Mouse (Mus musculus): Measurements from ENCODE around the gene Padi2. TPM values are rescaled to one million over a fixed set of nuclear protein-coding genes. Genes with fewer than 3 reads are reported as not detected.

The Padi2 gene
- 13.6 and 14.8 TPM in 2 replicates for polyA plus RNA-seq (2015; fragmentation: Nextera tagmentation; extraction: Ambion mirVana)

DNA sequence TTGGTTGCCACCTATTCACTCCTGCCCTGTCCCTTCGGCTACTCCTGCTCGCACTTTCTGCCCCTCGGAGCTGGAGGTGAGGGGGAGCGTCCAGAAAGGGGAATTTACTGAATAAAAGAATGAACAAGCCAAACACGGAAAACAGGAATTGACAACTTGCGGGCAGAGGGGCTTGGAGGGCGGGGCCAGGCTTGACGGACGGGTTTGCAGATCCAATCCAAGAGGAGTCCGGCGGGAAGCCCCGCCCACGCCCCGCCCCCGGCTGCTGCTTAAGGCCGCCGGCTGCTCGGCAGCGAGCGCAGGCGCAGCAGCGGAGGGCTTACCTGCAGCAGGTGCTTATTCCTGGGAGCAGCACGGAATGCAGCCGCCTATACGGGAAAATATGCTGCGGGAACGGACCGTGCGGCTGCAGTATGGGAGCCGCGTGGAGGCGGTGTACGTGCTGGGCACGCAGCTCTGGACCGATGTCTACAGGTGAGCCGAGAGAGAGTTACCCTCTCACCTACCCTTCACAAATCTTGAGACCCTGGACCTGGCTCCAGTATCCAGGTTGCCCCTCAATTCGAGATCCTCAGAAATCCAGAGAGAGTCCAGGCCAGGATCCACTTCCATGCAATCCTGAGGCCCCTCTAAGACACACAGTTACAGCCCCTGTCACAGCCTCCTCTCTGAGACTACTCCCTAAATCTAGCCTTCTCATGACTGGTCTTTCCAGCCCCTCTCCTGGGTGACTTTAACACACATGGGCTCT is at the start of gene Padi2:
Gene Padi2, plus strand, starts transcription at position 269 of the 751 bp plus-strand sequence.
- DNase-seq (ENCODE audit: low spot score): peak; percentile 93

DNA sequence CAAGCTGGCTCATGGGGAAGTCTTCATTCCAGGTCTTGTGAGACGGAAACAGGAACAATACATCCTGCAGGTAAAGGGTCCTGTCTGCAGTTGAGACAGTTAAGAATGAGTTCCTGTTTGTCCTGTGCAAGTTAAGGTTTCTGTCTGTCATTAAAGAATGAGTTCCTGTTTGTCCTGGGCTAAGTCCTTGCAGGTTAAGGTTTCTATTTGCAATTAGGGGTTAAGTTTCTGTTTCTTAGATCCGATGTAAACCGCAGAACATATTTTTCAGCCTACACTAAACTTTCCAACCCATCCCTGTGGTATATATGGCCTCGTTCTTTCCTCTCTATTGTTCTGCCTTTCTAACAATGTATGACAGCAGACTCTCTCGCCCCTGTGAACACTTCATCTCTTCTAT is 49.1 kb upstream of the Padi2 start:
- DNase-seq (ENCODE audit: low spot score): no peak

DNA sequence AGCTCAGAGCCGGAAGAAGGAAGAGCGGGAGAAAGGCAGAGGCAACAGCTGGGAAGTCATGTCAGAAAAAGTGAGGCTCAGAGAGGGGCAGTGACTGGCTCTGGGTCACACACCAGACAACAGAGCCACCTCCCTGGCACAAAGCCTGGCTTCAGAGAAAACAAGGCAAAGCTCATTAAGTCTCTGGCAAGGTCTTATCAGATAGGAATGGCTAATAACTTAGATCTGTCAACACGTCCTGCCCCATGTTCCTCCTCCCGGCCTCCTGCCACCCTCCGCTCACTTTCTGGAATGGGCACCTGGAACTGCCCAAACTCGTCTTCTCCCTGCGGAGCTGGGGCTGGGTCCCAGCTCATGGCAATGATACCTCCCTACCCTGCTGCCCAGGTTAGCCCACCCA is 48.3 kb upstream of the Padi2 start:
- no peak for DNase-seq (ENCODE audit: low spot score)

DNA sequence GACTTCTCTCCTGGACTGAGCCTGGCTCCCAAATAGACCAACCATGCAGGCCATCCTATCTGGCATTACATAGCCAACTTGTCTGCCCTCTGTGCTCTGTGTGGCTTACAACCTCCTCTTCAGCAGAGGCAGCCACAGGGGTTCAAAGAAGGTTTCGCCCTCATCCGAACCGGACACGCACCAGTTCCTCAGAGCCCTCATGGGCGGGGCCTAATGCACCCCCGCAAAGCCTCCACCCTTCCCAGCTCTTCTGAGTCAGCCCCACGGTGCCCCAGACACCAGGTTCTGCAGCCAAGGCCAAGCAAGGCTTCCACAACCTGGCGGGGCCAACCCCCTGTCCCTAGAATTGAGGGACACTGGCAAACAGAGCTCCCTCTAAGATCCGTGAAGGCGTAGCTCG is 46.9 kb upstream of the Padi2 start:
- no peak for DNase-seq (ENCODE audit: low spot score)

DNA sequence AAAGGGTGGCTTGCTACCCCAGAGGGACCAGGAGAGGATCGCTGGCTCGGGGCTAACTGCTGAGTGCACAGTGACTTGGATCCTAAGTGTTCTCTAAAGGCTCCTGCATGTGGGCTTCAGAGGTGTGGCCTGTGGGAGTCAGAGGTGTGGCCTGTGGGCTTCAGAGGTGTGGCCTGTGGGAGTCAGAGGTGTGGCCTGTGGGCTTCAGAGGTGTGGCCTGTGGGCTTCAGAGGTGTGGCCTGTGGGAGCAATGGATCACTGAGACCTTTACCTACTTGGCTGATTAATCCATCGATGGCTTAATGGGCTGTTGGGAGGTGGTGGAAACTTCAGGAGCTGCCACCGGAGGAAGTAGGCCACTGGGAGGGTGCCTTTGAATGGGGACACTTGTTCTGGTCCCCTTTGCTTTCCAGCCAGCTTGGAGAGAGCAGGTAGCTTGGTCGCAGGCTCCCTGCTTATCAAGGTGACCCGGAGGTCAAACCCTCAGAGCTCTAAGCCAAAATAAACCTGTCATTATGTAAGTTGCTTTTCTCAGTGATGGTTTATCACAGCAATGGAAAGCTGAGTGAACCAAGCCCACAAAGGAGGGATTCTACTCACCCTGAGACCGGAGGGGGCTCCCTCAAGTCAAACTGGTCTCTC is 45.9 kb upstream of the Padi2 start:
- no peak for DNase-seq (ENCODE audit: low spot score)

DNA sequence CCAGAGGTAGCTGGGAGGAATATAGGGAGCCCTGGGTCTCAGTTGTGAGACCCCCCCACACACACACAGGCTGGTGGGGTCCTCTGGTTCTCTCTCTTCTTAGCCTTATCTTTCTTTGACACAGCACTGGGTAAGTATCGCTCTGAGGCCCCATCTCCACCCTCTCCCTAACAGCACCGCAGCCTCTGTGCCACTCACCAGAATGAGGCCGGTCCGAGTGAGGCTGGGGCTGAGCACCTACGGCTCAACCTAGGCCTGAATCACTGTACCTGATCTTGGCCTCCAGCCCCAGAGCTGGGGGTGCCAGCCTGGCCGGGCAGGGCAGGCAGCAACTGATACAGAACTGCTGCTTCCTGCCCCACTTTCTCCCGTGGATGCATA is 45.4 kb upstream of the Padi2 start:
- DNase-seq (ENCODE audit: low spot score): no peak

DNA sequence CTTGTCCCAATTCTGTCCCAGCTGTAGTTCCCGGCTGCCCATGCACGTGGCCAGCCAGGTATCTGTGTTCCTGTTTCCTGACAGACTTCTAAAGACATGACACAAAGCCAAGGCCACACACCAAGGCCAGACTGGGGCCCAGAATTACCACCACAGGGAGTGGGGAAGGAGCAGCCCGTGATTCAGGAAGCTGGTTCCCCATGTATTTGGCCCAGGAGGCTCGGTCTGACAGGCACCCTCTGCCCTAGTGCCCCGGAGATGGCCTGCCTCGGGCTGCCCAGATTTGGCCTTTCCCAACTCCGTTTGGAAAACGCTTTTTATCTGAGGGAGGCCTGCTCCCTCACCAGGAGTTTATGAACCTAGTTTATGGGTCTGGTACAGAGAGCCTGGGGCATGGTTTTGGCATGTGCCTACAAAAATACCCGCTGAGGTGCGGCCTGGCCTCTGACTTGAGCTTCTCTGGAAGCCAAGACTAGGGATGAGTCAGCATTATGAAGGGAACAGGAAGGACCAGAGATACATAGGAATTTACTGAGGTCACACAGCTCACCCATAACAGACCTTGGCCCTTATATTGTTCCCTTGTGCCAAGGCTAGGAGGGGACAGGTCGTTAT is 44.0 kb upstream of the Padi2 start:
- no peak for DNase-seq (ENCODE audit: low spot score)

DNA sequence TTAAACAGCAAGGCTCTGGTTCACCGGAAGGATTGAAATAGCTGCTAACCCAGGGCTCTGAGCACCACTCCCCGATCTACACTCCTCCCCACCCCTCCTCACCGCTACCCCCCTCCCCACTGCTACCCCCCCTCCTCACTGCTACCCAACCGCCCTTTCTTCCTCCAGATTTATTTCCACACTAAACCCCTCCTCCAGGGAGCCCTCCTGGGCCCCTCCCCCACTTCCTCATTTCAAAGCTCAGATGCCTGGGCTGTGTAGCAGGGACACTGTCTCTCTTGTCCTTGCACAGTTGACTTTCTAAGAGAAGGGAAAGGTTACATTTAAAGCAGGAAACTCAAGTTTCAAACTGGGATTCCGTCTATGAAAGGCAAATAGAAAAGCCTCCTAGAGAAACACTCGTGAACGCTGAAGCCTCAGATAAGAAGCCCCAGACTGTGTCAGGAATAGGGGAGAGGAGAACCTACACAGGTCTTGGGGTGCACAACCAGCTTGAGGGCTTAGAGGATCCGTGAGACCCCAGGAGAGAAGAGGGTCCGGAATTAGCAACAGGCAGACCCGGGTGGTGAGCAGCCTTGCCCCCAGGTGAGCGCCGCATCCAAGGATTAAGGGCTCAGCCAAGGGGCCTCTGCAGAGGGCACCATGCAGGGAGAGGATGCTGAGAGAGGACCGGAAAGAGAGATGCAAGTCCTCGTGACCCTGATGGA is 37.5 kb upstream of the Padi2 start:
- DNase-seq (ENCODE audit: low spot score): peak; percentile 70

DNA sequence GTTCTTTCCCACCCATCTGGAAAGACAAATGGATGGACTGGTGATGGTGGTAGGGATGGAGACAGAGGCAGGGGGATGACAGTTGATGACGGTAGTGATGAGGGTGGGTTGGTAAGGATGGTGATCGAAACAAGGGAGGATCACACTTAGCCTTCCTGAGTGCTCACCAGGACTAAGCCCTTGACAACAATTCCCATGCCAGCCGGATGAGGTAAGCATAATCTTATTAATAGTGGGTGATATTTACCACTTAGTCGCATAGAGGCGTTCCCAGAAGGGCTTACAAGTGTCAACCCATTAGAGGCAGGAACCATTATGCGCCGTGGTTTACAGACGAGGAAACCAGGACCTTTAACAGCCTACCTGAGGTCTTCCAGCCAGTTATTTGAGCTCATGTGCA is 36.2 kb upstream of the Padi2 start:
- DNase-seq (ENCODE audit: low spot score): no peak

DNA sequence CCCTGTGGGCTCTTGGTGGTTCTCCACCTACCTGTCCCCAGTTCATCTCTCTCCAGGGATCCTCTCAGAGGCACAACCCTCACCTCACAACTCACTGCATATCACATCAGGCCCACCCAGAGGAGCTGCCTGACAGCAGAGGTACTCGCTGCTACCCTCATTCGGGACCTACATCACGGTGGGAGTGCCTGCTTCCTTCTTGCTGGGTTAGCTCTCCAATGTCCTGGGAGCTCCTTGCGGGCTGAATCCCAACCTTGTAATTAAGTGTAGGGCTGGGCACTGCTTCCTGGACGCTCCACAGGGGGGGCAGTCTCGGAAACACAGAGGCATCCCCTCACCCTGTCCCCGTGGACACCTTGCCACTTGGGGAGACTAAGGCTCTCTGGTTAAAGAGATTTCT is 35.3 kb upstream of the Padi2 start:
- no peak for DNase-seq (ENCODE audit: low spot score)

DNA sequence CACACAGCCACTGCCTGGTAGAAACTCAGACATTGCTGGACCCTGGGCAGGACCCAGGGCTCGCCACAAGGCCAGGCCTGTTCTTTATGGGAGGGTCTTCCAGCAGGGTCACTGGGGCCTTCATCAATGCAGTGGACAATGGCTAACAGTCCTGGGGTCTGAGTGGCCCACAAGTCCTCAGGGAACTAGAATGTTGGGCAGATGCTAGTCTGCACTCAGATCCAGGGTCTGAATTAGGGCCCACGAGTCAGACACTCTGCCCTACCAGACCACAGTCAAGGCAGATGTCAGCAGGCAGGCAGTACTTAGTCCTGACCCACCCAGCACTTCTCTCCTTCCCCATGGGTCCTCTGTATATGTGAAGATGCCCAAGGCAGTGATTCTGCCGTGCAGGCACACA is 34.8 kb upstream of the Padi2 start:
- no peak for DNase-seq (ENCODE audit: low spot score)

DNA sequence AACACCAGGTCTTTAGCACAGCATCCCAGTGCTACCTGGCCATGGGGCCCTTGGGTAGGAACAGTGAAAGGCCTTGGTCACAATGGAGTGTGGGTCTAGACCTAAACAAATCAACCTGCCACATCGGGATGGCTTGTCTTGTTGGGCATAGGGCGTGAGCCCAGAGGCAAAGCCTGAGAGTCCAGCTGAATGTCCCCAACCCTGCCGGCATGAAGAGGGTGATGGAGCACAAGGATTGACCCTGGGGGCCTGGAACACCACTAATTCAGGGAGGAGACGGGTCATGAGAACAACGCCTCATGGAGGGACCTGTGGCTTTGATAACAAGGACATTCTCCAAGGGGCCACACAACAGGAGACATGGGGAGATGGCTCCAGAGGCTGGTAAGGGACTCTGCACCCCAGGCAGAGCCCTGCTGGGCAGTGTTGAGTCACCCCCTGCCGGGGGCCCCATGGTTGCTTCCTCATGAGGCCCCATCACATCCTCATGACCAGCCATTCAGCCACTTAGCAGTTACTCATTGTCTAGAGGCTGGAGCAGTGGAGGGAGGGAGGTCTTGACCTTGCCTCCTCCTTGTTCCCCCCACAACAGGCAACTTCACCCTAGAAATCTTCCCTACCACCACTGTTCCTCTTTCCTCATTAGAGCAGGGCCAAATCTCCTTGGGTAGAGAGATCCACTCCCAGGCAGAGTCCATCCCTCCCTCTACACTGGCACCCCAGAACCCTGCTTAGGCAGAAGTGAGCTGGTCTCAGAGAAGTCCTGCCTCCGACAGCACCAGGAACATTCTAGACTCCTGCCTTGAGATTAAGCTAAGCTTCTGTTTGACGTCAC is 34.1 kb upstream of the Padi2 start:
- DNase-seq (ENCODE audit: low spot score): no peak

DNA sequence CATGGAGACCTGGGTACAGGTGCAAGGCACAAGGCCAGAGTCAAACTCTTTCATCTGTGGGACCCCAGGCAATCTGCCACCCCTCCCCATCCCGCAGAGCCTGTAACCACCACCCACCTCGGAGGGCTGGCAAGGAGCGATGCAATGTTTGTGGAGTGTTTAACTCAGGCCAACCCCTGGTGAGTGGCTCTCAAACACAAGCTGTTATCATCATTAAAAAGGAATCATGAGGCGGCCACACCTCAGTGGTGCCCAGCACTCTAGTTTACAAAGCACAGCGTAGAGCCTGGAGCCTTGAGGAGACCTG is 33.5 kb upstream of the Padi2 start:
- no peak for DNase-seq (ENCODE audit: low spot score)

DNA sequence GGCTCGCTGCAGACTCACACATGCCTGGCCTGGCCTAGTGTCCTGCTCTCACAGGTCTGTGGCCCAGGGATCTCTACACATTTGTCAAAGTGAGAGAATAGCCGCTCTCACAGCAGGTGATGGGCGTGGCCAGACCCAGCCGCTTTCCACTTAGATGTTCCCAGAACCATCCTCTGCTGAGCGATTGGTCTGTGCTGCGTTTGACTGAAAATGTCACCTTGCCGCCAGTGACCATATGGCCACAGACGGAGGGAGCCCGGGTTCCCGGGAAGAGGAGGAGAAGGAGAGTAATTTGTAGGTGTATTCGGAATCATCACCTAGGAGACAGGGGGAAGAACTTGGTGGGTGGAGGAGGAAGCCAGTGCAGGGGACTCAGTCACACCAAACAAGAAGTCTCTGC is 33.1 kb upstream of the Padi2 start:
- DNase-seq (ENCODE audit: low spot score): no peak

DNA sequence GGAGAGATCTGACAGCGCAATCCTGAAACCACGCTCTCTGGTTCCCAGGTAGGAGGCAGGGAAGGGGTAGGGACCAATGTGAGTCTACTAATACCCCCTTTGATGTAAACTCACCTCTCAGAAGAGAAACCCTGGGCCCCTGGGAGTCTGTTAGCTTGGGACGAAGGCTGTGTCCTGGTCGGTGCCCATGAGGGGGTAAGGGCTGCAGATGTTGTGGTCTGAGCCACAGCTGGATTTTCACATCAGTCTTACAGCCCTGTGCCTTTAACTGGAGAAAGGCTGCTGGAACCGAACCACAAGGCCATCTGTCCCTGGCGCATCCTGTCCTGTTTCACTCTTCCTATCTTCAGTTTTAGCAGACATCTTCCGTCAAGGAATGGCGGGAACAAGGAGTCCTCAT is 30.0 kb upstream of the Padi2 start:
- no peak for DNase-seq (ENCODE audit: low spot score)

DNA sequence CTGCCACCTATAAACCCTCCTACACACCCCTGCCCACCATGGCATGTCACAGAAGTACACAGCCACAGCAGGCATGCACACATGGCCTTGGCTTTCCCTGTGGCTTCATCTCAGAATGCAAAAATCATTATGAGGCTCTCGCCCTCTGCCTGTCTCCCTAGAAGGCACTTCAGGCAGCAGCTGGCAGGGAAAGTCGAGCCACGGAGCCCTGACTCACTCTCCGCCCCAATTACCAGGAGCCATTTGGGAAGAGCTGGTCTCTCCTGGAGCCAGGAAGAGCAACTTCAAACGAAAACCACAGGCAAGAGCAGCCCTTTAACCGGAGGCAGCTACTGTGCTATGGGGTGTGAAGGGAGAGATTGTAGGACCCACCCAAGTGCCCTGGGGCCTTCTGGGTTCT is 29.5 kb upstream of the Padi2 start:
- no peak for DNase-seq (ENCODE audit: low spot score)

DNA sequence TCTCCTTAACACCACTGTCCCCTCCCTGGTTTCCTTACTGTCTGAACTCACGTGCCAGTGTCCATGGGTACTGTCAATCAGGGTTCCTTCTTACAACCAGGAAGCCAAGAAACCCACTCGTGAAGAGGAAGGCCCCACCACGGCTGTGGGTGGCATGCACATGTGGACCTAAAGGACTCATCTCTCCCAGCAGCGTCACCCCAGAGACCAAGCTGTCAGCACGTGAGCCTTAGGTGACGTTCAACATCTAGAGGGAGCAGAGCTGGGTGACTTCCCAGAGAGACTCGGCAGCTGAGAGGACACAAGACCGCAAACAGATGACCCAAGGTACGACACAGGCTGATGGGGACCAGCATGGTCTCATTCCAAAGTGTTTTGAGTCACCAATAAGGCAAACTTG is 28.7 kb upstream of the Padi2 start:
- DNase-seq (ENCODE audit: low spot score): no peak

DNA sequence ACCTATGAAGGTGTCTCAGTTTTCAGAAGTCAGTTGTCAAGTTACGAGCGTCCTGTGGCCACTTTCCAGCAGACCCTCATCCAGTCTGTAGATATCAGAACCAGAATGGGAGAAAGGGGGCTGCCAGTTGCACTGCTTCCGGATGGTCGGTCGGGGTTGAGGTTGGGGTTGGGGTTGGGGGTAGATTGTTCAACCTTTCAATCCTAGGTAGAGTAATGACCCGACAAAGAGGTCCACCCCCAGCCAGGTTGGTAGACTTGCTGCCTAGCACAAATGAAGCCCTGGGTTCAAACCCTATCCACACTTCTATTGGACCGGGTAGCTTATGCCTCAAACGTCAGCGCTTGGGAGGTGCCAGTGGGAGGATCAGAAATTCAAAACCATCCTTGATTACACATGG is 27.5 kb upstream of the Padi2 start:
- DNase-seq (ENCODE audit: low spot score): no peak

DNA sequence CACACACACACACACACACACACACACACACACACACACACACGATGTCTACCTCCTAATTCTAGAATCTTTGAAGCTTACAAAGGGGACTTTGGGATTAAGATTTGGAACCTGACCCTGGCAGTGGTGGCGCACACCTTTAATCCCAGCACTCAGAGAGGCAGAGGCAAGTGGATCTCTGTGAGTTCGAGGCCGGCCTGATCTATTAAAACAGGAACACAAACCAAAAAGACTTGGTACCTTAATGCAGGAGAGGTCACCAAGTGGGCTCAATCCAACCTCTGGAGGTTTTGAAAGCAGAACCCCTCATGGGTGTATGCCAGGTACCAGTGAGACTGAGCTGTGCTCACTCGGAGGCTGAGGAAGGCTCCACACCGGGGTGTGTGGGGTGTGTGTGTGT is 27.0 kb upstream of the Padi2 start:
- DNase-seq (ENCODE audit: low spot score): no peak

DNA sequence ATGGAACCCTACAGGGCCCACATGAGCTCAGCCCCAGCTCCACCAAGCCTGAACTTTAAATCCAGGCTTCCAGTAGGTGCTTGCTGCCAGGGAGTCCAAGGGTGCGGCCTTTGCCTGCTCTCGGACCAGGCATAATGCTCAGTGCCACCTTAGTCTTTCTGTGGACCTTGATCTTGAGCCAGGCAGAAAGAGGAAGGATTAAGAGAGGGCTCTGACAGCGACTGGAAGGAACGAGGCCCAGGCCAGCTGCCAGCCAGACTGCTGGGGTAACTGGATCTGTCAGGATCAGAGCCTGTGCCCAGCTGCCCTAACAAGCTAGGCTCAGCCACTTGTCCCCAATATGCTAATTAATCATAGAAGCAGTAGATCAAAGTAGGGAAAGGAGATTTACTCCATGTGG is 26.4 kb upstream of the Padi2 start:
- DNase-seq (ENCODE audit: low spot score): no peak

DNA sequence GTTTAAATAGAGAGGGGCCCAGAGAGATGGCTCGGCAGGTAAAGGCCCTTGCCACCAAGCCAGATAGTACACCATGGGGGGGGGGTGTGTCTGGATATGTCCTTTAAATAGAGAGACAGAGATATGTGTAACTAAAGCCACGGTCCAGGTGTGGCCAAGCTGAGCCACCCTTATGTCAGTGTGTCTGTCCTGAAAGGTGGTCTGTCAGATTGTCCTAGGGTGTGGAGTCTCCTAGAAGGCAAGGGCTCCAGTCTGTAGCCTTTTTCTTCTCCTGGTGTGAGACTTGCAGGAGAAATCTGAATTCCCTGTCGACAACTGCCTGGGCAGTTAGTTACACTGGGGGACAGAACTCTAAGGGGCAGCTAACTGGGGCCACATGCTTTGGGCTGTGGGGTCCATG is 25.9 kb upstream of the Padi2 start:
- no peak for DNase-seq (ENCODE audit: low spot score)
